Mouse (Mus musculus): Measurements from ENCODE around the gene Wdr45b. TPM values are rescaled to one million over a fixed set of nuclear protein-coding genes. Genes with fewer than 3 reads are reported as not detected.

The Wdr45b gene
- total RNA-seq, 1 experiment, result 71.8 TPM

DNA sequence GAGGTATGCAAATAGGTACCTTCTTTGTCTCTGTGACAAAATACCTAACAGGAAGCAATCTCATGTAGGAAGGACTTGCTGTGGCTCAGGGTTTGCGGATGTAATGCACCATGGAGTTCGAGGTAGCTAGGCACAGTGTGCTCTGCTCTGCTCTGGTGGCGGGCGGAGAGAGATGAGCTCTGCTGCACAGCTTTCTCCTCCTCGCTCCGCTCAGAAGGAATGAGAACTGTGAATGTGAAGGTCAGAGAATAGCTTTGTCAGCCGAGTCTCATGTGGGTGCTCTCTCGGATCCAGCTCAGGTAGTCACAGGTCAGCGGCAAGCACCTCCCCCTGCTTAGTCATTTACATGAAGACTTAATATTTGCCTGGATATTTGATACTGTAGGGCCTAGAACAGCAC lies 54.0 kb downstream of the Wdr45b start:
- Histone ChIP-seq H3K4me3 (ENCODE audit: insufficient read depth in 1 of 2, low read depth in 1 of 2, low read length in 2 of 2, poor library complexity in 1 of 2, severe bottlenecking in 1 of 2) (no peak overlapping the region), H3K4me1 (ENCODE audit: control insufficient read depth in 2 of 2, insufficient read depth in 2 of 2, low read length in 2 of 2, poor library complexity in 1 of 2) (no peaks in the 10 kb centered on the region; a peak in 1 of 4 replicates), H3K9ac (ENCODE audit: insufficient read depth, low read depth, low read length, poor library complexity, severe bottlenecking) (no peak overlapping the region), H3K27ac (ENCODE audit: insufficient read depth, low read depth, low read length, poor library complexity, severe bottlenecking) (no peak overlapping the region), H3K9me3 (ENCODE audit: control insufficient read depth, insufficient read depth, low read depth, low read length) (no peaks in the 10 kb centered on the region), H3K36me3 (ENCODE audit: control insufficient read depth, insufficient read depth, low read length, poor library complexity, severe bottlenecking) (peaks cover 33% of the 10 kb centered on the region; the same call in 1 of the 2 replicates)
- TF ChIP-seq MAFK (IDR thresholded peaks at IDR 0.05; ENCODE audit: insufficient read depth, low read depth, low read length), result no peak
- DNase-seq (ENCODE audit: low read depth, low spot score), result no peak
- in situ Hi-C loops (cut with MboI; ENCODE audit: low sequenced_read_pairs in 2 of 2, unreplicated experiment in 2 of 2), result no loop called here

DNA sequence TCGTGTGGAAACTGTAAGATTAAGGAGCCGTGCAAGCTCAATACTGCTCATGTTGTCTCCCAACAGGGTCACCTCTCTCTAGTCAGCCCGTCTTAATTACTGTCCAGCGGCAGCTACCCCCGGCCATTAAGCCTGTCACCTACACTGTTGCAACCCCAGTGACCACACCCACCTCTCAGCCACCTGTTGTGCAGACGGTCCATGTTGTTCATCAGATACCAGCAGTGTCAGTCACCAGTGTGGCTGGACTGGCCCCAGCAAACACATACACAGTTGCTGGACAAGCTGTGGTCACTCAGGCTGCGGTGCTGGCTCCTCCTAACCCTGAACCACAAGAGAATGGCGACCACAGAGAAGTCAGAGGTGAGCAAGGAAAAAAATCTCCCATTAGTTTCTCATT lies 55.8 kb downstream of the Wdr45b start:
- Histone ChIP-seq H3K9me3 (ENCODE audit: control insufficient read depth, insufficient read depth, low read depth, low read length) (no peaks in the 10 kb centered on the region), H3K4me3 (ENCODE audit: insufficient read depth in 1 of 2, low read depth in 1 of 2, low read length in 2 of 2, poor library complexity in 1 of 2, severe bottlenecking in 1 of 2) (no peak overlapping the region), H3K27ac (ENCODE audit: insufficient read depth, low read depth, low read length, poor library complexity, severe bottlenecking) (no peak overlapping the region), H3K4me1 (ENCODE audit: control insufficient read depth in 2 of 2, insufficient read depth in 2 of 2, low read length in 2 of 2, poor library complexity in 1 of 2) (no peaks in the 10 kb centered on the region; a peak in 1 of 4 replicates), H3K9ac (ENCODE audit: insufficient read depth, low read depth, low read length, poor library complexity, severe bottlenecking) (no peak overlapping the region), H3K36me3 (ENCODE audit: control insufficient read depth, insufficient read depth, low read length, poor library complexity, severe bottlenecking) (peaks cover 30% of the 10 kb centered on the region; the same call in 1 of the 2 replicates)
- TF ChIP-seq ZC3H11A (IDR thresholded peaks at IDR 0.05; ENCODE audit: borderline replicate concordance, low read depth, low read length) (no peak), HCFC1 (IDR thresholded peaks at IDR 0.05; ENCODE audit: borderline replicate concordance, insufficient read depth, low read length) (no peak), MAFK (IDR thresholded peaks at IDR 0.05; ENCODE audit: insufficient read depth, low read depth, low read length) (no peak), ZNF384 (IDR thresholded peaks at IDR 0.05; ENCODE audit: low read depth, low read length) (no peak), CHD2 (IDR thresholded peaks at IDR 0.05; ENCODE audit: low read depth, low read length) (no peak)
- no peak for DNase-seq (ENCODE audit: low read depth, low spot score)
- in situ Hi-C loops (cut with MboI; ENCODE audit: low sequenced_read_pairs in 2 of 2, unreplicated experiment in 2 of 2), result no loop called here

DNA sequence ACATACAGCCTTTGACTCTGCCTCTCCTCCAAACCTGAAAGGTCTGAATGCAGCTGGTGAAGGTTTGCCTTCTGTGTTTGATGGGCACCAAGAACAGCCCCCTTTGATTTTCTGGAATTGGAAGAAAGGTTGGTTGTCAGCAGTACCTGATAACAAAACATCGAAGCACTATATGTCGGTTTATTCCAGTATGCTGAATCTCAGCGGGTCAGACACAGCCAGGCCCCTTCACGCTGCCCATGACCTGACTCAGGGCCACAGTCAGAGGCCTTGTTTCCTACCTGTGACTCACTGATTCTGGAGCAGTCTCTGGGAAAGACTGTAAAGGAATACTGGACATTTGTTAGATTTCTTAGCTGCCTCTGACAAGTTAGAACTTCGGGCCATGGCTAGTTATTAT lies 59.5 kb downstream of the Wdr45b start:
- H3K4me1 ChIP-seq (ENCODE audit: control insufficient read depth in 2 of 2, insufficient read depth in 2 of 2, low read length in 2 of 2, poor library complexity in 1 of 2), result no peaks in the 10 kb centered on the region; a peak in 1 of 4 replicates
- no peaks in the 10 kb centered on the region for H3K9me3 ChIP-seq (ENCODE audit: control insufficient read depth, insufficient read depth, low read depth, low read length)
- H3K4me3 ChIP-seq (ENCODE audit: insufficient read depth in 1 of 2, low read depth in 1 of 2, low read length in 2 of 2, poor library complexity in 1 of 2, severe bottlenecking in 1 of 2), result no peak overlapping the region
- no peak for DNase-seq (ENCODE audit: low read depth, low spot score)
- peaks cover 26% of the 10 kb centered on the region for H3K36me3 ChIP-seq (ENCODE audit: control insufficient read depth, insufficient read depth, low read length, poor library complexity, severe bottlenecking)
- no peak overlapping the region for H3K9ac ChIP-seq (ENCODE audit: insufficient read depth, low read depth, low read length, poor library complexity, severe bottlenecking)
- H3K27ac ChIP-seq (ENCODE audit: insufficient read depth, low read depth, low read length, poor library complexity, severe bottlenecking), result no peak overlapping the region
- no peak for TF ChIP-seq HCFC1 (IDR thresholded peaks at IDR 0.05; ENCODE audit: borderline replicate concordance, insufficient read depth, low read length)
- no peak for TF ChIP-seq ZC3H11A (IDR thresholded peaks at IDR 0.05; ENCODE audit: borderline replicate concordance, low read depth, low read length)
- no peak for TF ChIP-seq MAFK (IDR thresholded peaks at IDR 0.05; ENCODE audit: insufficient read depth, low read depth, low read length)
- TF ChIP-seq ZNF384 (IDR thresholded peaks at IDR 0.05; ENCODE audit: low read depth, low read length), result no peak
- TF ChIP-seq CHD2 (IDR thresholded peaks at IDR 0.05; ENCODE audit: low read depth, low read length), result no peak
- in situ Hi-C loops (cut with MboI; ENCODE audit: low sequenced_read_pairs in 2 of 2, unreplicated experiment in 2 of 2), result no loop called here

DNA sequence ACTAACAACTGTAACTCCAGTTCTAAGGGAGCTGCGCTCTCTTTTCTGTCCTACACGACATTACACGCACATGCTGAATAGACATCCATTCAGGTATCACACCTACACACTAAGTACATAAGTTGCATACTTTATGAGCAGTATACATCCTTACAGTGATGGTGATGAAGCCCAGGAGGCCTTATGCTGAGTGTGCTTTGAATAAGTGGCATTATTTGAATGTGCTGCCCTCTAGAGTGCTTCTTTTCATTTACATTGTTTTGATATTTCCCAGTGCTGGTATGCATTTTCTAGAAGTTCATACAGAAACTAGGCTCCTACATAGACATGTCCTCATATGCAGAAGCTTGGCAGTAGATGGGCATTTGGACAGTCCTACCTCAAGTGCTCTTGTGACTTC lies 64.4 kb downstream of the Wdr45b start:
- Histone ChIP-seq H3K4me1 (ENCODE audit: control insufficient read depth in 2 of 2, insufficient read depth in 2 of 2, low read length in 2 of 2, poor library complexity in 1 of 2) (peaks cover 2 to 3% of the 10 kb centered on the region in 2 experiments; a peak in 1 of 4 replicates), H3K27ac (ENCODE audit: insufficient read depth, low read depth, low read length, poor library complexity, severe bottlenecking) (no peak overlapping the region), H3K36me3 (ENCODE audit: control insufficient read depth, insufficient read depth, low read length, poor library complexity, severe bottlenecking) (peaks cover 19% of the 10 kb centered on the region), H3K9ac (ENCODE audit: insufficient read depth, low read depth, low read length, poor library complexity, severe bottlenecking) (no peak overlapping the region), H3K9me3 (ENCODE audit: control insufficient read depth, insufficient read depth, low read depth, low read length) (no peaks in the 10 kb centered on the region), H3K4me3 (ENCODE audit: insufficient read depth in 1 of 2, low read depth in 1 of 2, low read length in 2 of 2, poor library complexity in 1 of 2, severe bottlenecking in 1 of 2) (no peak overlapping the region)
- TF ChIP-seq ZC3H11A (IDR thresholded peaks at IDR 0.05; ENCODE audit: borderline replicate concordance, low read depth, low read length), result no peak
- TF ChIP-seq ZNF384 (IDR thresholded peaks at IDR 0.05; ENCODE audit: low read depth, low read length), result no peak
- TF ChIP-seq CHD2 (IDR thresholded peaks at IDR 0.05; ENCODE audit: low read depth, low read length), result no peak
- TF ChIP-seq HCFC1 (IDR thresholded peaks at IDR 0.05; ENCODE audit: borderline replicate concordance, insufficient read depth, low read length), result no peak
- TF ChIP-seq MAFK (IDR thresholded peaks at IDR 0.05; ENCODE audit: insufficient read depth, low read depth, low read length), result no peak
- in situ Hi-C loops (cut with MboI; ENCODE audit: low sequenced_read_pairs in 2 of 2, unreplicated experiment in 2 of 2), result no loop called here
- DNase-seq (ENCODE audit: low read depth, low spot score), result no peak

DNA sequence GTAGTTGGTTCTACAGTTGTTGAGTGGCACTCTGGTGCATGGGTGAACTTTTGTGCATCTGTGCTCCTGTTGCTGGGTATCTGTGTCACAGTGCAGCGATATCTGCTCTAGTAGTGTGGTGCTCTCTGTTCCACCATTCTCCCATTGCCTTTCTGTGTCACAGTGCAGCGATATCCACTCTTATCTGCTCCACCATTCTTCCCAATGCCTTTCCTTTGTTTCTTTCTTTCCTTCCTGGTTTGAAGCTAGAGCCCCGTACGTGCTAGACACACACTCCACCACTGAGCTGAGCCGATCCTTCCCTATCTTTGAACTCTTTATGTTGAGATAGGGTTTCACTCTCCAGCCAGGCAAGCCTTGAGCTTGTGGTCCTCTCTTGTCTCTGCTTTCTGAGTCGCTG lies 71.3 kb downstream of the Wdr45b start:
- peaks cover 13% of the 10 kb centered on the region for H3K36me3 ChIP-seq (ENCODE audit: control insufficient read depth, insufficient read depth, low read length, poor library complexity, severe bottlenecking)
- H3K27ac ChIP-seq (ENCODE audit: insufficient read depth, low read depth, low read length, poor library complexity, severe bottlenecking), result no peak overlapping the region
- H3K4me3 ChIP-seq (ENCODE audit: insufficient read depth in 1 of 2, low read depth in 1 of 2, low read length in 2 of 2, poor library complexity in 1 of 2, severe bottlenecking in 1 of 2), result no peak overlapping the region
- no peak for DNase-seq (ENCODE audit: low read depth, low spot score)
- TF ChIP-seq ZNF384 (IDR thresholded peaks at IDR 0.05; ENCODE audit: low read depth, low read length) (no peak), CHD2 (IDR thresholded peaks at IDR 0.05; ENCODE audit: low read depth, low read length) (no peak), HCFC1 (IDR thresholded peaks at IDR 0.05; ENCODE audit: borderline replicate concordance, insufficient read depth, low read length) (no peak), MAFK (IDR thresholded peaks at IDR 0.05; ENCODE audit: insufficient read depth, low read depth, low read length) (no peak), ZC3H11A (IDR thresholded peaks at IDR 0.05; ENCODE audit: borderline replicate concordance, low read depth, low read length) (no peak)
- in situ Hi-C loops (cut with MboI; ENCODE audit: low sequenced_read_pairs in 2 of 2, unreplicated experiment in 2 of 2), result no loop called here
- H3K9ac ChIP-seq (ENCODE audit: insufficient read depth, low read depth, low read length, poor library complexity, severe bottlenecking), result no peak overlapping the region
- peaks cover 2 to 3% of the 10 kb centered on the region in 2 experiments; a peak in 1 of 4 replicates for H3K4me1 ChIP-seq (ENCODE audit: control insufficient read depth in 2 of 2, insufficient read depth in 2 of 2, low read length in 2 of 2, poor library complexity in 1 of 2)
- no peaks in the 10 kb centered on the region for H3K9me3 ChIP-seq (ENCODE audit: control insufficient read depth, insufficient read depth, low read depth, low read length)
